Mouse (Mus musculus): Measurements from ENCODE around the gene Mt4. TPM values are rescaled to one million over a fixed set of nuclear protein-coding genes. Genes with fewer than 3 reads are reported as not detected.
"Not testable (repeated sequence)": the region's sequence is repeated elsewhere in the genome, so short reads cannot be mapped to it uniquely, and the experiment has no call there.

Mt4 gene
- total and polyA plus RNA-seq, 3 experiments = not detected

DNA sequence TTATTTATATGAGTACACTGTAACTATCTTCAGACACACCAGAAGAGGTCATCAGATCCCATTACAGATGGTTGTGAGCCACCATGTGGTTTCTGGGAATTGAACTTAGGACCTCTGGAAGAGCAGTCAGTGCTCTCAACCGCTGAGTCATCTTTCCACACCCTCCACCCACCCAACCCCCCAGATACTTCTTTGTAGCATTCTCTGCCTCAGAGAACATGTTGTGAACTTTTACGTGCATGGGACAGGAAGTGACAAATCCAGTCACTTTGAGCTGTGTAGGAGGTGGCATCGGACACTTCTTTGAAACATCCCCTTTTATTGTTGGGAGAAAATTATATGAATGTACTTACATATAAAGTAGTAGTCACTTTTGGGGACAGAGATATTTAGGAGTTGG lies 2.4 kb upstream of the Mt4 start:
- DNase-seq = not testable (repeated sequence)

DNA sequence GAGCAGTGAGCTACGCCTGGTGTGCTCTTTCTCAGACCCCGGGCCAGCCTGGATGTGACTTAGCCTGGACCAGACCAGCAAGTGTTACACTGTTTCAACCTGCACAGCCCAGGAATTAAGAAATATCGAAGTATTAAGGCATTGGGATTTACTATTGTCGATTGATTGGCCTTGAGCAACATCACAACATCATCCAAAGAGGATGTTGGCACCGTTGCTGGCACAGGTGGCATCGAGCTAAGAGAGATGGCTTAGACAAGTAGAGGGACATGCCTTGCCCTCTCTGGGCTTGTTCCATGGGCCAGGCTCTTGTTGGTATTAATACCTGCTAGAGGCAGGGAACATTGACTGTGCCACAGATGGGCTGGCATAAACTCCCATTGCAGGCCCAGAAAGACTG lies 1.4 kb upstream of the Mt4 start:
- no peak for DNase-seq

DNA sequence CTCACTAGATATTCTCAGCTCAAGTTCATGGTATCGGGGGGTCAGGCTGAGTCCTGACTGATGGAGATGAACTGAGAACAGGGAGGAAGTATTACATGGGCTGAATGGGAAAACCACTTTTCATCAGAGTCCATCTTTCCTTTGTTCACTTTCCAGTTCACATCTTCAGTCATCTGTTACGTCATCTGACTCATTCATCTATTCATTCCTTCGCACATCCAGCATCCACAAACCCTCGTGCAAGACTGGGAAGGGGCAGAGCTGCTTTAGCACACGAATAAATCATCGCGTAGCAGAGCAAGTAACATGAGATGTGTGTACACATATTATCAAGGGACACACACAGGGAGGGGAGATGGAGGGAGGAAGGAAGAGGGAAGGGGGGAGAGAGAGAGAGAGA lies 805 bp upstream of the Mt4 start:
- DNase-seq = no peak

DNA sequence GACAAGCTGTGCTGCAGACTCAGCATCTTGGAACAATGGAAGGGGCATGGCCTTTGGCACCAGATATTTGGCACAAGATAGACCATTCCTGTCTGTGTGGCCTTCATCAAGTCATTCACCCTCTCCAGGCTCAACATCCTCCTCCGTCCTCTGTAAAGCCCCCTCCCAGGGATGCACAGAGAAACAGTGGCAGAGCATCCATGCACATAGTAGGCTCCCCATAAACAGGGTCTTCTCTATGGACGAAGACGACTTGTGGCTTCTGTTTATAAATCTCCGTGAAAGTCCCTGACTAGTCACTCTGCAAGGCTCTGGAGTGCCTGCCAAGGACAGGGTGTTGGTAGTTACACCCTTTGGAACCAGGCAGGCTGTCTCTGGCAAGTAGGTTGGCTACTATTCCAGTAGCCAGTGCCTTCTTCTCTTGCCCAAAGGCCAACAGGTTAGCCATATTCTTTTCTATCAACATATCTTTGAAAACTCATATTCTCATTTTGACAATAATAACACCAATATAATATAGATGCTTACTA lies 3.3 kb downstream of the Mt4 start:
- peak; percentile 55 for DNase-seq

DNA sequence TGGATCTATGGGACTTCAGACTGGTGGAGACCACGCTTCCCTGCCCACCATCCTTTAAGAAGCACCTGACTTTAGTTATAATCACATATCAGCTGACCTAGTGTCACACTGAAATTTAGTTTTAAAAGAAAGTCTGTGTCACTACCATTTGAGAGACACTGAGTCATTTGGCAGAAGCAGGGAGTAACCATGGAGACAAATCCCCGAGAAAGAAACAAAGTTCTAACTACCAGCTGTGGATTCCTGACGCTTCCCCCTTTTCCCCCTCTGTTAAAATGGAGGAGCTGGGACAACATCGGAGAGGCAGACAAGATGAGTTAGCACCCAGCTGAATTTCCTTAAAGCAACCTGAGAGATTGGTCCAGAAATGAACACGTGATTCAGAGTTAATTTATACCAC lies 11.2 kb downstream of the Mt4 start:
- DNase-seq = no peak

DNA sequence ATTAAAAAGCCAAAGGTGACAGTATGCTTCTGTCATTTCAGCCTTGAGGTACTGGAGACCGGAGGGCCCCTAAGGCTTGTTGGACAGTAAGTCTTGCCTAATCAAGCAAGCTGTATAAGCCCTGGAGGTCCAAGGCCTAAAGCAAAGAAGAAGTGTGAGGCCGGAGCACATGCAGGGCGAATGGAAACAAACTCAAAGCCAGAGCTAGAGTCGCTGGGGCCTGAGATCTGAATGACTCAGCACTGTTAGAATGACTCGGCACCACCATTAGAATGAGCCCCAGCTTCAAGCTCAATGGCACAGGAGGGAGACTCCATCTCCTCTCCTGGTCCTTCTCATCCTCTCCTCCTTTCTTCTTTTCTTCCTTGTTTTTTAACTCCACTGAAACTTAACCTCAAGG lies 13.9 kb downstream of the Mt4 start:
- DNase-seq = no peak

DNA sequence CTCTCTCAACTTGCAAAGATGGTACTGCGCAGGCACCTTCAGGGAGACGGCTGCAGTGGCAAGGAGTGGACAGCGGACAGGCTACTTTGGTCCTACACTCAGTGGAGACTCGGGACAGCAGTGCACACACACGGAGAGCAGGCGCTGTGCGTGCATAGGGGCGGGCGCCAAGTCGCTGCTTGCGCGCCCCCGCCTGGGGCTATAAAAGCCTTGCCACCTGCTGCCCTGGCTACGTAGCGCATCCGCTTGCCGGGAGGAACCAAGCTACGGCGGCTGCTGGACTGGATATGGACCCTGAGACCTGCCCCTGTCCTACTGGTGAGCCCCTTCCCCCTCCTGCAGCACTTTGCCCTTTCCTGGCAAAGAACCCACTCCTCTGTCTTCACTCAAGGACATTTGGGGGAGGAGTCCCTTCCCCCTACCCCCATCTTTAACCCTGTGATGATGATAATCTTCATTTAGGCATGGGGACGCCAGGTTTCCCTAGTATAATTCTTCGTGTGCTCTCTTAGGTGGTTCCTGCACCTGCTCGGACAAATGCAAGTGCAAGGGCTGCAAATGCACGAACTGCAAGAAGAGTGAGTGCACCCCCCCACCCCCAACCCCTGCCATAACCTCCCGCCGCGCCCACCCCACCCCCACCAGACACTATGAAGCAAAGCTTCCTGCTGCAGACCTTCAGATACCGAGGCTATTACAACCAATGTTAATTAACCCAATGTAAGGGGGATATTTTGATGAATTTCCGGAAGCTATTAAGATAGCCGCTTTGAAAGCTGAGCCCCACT lies 15.7 kb downstream of the Mt4 start, which contains the start of gene Mt3:
Mt3 (plus strand) TSS at position 95 of the 788 bp plus-strand sequence.
- peak; percentile 54 for DNase-seq

DNA sequence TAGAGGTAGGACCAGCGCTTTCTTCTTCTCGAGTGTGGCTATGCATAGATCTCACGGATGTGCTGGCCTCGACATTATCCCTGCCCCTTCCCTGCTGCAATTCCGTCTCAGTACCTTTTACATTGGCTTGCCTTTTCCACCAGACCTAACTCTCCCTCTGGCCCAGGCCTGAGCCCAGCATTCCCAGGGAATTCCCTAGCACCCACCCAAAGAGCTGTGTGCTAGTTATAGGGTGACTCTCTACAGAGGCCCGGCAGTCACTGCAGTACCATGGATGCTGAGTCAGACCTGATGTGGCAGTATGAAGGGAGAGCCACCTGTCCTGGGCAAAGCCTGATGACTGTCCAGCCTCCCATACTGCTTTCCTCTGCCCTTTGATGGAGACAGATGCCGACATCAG lies 16.5 kb downstream of the Mt4 start:
- DNase-seq = no peak

DNA sequence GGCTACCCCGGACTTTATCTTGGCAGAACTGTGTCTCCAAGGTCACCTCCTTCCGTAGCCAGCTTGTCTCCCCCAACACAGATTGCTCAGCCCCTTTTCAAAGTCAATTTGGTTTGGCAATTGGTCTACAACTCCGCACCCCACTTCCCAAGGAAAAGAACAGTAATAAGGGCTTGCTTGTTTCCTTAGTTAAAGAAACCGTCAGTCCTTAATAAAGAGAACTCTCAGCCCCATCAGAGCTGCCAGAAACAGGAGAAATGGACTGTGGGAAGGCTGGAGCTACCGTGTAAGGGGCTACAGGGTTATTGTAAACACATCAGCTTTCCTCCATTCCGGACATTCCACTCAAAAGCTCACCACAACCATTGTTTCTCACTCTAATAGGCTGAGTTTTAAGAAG lies 17.5 kb downstream of the Mt4 start:
- no peak for DNase-seq

DNA sequence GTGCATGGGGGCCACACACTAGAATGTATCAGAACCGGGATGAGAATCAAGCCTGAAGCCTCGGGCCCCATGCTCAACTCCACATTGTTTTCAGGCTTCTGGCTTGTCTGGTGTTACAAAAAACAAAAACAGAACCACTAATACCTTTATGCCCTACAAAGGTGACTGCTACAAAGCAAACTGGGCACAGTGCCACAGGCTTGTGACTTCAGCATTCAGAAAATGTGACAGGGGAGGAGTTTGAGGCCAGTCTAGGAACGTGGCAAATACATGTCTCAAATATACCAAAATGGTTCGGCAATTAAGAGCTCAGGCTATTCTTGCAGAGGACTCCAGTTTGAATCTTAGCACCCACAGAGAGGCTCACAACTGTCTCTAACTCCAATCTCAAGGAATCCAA lies 19.1 kb downstream of the Mt4 start:
- no peak for DNase-seq

DNA sequence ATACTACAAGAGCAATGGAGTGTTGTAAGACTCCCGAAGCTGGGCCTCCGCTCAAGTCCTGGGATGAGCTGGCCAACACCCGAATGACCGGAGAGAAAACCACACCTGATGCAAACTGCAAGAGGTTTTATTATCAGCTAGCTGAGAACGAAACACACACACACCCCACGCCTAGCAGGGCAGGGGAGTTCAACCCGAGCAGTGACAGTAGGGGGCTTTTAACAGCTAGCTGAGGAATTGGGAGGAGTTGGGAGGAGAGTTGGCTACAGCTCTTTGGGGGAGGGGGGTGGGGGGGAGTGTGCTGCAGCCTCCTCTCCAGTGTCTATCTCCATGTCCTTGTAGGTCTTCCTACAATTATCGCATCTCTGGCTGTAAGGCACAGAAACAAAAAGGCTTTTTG lies 28.8 kb downstream of the Mt4 start:
- not testable (repeated sequence) for DNase-seq

DNA sequence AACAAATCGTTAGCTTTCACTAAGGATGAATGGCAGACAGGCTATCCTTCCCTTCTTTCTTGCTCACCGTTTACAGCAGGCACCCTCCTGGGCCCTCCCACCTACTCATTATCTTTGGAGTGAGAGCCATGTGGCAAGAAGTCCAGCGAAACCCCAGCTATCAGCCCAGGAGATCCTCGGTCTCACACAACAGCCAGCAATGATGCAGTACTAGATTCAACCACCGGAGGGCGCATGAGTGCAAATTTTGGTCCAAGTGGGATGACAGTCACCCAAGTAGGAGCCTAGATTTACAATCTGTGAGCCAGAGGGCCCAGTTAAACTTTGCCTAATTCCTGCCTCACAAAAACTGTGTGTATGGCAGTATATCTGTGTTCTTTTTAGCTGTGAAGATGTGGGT lies 30.2 kb downstream of the Mt4 start:
- peak; percentile 89 for DNase-seq

DNA sequence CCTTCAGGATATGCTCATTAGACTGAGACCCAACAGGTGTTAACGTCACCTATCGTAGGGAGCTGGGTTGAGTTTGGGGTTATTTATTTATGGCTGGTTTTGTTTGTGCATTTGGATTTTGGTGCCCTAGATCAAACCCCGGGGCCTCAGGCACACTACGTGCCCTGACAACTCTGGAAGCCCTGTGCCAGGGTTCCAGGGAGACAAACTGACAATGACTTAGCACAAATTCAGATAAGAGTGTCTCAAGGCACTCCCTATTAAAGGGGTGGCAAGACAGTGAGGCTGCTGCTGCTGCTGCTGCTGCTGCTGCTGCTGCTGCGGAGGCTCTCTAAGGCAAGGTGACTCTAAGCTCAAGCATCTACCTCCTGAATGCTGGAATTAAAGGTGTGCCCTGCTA lies 32.5 kb downstream of the Mt4 start:
- DNase-seq = no peak

DNA sequence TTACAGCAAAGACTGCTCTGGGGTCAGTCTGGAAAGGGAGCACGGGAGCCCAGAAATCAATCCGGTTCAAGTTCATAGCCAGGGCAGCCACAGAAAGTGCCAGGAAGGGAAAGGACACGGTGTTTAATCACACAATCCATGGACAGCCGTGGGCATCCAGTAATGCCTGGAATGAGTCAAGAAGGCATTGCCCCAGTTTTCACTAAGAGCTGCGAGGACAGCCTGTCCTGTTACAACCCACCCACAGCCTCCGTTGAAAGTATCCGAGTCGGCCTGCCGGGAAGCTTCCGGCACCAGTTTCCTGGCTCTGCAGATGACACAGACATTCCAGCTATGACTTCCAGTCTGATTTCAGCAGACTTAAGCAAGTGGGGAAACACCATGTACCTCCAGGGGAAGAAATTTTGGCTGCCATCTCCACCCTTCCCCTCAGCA lies 34.3 kb downstream of the Mt4 start:
- DNase-seq = peak; percentile 61

DNA sequence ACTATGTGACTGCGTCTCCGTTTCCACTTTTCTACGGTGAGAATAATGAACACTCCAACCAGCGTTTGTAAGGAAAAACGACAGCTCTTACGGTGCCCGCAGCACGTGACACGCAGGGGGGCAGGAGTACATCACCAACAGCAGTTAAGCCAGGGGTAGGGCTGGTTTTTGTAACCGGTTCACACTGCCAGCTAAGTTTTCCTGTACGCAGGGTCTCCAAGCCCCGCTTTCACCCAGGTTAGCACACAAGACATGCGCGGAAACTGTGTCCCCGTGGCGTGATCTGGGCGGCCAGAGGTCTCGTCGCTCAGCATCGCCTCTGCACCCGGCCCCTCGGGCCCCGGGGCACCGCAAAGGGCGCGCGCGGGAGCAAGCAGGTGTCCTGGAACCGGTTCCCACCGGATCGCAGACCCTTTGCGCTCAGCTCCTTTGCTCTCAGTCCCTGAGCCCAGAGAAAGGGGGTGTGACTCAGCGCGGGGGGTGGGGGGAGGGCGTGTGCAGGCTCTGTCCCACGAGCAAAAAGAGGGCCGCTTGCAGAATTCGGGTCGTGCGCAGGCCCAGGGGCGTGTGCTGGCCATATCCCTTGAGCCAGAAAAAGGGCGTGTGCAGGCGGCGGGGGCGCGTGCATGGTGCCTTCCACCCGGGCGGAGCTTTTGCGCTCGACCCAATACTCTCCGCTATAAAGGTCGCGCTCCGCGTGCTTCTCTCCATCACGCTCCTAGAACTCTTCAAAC lies 35.2 kb downstream of the Mt4 start, which contains the start of gene Mt2:
Mt2 (plus strand) TSS at position 590 of the 734 bp plus-strand sequence.
- peak; percentile 92 for DNase-seq

DNA sequence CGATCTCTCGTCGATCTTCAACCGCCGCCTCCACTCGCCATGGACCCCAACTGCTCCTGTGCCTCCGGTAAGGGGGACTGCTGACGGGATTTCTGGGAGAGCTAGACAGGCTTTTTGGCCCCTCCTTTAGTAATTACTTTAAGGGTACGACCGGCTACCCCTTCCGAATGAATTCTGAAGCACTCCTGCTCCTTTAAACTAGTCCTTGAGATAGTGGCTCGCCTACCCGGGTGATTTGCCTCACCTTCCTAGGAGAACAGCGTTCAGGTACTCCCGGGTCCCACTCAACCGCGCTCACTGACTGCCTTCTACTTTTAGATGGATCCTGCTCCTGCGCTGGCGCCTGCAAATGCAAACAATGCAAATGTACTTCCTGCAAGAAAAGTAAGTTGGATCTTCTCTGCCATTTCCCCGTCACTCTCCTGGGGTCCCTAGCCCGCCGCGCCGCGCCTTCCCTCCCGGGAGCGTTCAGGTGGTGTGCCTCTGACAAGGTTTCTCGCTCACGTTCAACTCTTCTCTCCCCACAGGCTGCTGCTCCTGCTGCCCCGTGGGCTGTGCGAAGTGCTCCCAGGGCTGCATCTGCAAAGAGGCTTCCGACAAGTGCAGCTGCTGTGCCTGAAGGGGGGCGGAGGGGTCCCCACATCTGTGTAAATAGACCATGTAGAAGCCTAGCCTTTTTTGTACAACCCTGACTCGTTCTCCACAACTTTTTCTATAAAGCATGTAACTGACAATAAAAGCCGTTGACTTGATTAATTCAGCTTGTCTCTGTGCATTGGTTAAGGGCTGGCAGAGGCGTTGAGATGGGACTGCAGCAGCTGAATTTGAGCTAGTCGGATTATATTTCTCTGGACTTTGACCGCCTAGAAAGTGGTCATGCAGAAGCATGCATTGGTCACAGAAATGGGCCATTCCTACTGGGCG lies 36.1 kb downstream of the Mt4 start:
- DNase-seq = peak; percentile 51

DNA sequence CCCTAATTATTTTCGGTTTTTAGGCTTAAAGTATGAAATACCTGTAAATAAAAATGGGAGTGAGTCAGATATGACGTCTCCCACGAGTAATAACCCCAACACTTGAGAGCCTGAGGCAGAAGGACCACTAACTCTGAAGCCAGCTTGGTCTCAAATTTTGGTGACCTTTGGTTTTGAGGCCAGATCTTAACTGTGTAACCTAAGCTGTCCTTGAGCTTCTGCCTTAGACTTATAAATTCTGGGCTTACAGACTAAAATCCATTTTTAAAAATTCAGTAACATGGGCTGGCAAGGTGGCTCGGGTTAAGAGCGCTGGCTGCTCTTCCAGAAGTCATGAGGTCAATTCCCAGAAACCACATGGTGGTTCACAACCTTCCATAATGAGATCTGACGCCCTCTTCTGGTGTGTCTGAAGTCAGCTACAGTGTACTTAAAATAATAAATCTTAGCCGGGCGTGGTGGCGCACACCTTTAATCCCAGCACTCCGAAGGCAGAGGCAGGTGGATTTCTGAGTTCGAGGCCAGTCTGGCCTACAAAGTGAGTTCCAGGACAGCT lies 36.9 kb downstream of the Mt4 start:
- no peak for DNase-seq

DNA sequence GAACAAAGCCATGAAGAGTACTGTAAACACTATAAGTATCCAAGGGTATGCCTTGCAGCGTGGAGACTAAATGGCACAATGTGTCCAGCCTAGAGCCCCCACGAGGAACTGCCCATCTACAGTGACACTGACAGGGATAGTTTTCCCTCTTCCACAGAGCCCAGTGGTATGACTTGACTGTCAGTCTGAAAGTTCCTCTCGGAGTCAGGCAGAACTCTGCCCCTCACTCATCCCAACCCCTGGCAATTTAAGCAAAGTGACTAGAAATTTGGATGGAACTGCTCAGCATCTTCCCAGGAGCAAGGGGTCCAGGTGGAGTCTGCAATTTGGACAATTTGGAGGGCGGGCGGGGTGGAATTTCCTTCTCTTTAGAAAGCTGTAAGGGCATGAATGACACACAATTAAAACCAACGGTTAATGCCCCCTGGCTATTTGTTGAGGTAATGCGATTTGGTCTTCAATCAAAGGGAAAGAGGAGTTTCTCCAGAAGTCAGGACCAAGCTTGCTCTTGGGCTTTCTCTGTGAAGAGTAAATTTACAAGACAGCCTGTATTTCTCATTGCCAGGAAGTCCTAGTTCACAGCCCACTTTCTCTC lies 37.7 kb downstream of the Mt4 start:
- DNase-seq = no peak

DNA sequence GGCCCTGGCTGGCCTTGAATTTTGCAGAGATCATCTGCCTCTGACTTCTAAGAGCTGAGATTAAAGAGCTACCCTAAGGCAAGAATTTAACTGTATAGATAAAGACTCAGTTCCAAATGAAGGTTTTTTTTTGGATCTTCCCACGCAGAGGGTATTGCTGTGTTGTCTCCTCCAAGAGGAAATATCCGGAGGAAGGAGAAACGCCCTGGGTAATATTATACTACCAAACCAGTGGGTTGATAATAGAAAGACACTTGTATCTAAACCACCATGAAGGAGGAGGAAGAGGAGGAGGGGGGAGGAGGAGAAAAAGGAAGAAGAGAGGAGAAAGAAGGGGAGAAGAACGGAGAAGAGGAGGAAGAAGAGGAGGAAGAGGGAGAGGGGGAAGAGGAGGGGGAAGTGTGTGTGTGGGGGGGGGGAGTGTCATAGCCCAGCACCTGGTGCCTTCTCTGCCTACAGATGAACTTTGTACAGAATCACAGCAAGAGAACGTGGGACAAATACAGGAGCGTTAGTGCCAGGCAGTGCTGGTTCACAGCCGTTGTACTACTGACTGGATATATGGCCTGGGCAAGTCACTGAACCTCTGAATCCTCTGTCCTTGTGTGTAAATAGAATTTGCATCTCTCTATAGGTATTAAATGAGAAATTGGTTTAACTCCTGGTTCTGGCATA lies 40.9 kb downstream of the Mt4 start:
- no peak for DNase-seq

DNA sequence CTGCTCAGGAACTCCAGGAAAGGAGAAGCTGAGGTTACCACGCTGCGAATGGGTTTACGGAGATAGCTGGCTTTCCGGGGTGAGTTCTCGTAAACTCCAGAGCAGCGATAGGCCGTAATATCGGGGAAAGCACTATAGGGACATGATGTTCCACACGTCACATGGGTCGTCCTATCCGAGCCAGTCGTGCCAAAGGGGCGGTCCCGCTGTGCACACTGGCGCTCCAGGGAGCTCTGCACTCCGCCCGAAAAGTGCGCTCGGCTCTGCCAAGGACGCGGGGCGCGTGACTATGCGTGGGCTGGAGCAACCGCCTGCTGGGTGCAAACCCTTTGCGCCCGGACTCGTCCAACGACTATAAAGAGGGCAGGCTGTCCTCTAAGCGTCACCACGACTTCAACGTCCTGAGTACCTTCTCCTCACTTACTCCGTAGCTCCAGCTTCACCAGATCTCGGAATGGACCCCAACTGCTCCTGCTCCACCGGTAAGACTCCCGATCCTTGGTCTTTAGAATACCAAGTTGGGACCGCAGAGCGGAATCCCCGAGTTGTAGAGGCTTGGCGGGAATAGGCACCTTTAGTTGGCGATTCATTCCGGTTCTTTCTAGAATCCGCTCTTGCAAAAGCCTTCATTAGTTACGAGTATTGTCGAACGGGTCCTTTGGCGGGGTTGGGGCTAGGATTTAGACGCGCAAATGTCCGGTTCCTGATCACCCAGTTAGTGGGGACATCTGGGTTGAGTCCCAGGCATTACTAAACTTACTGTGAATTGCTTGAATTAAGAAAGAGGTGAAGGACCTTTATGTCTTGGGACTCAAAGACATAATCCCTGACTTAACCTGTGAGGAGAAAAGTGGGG lies 42.1 kb downstream of the Mt4 start, which contains the start of gene Mt1:
Mt1 (plus strand) TSS at position 226 of the 856 bp plus-strand sequence.
- peak; percentile 97 for DNase-seq
